Mouse (Mus musculus) right cerebral cortex, postnatal 25 days (tissue): ENCODE measurements at regions not wholly inside any gene's neighbourhood (a gene's known extent, or its start where the extent isn't known, plus 50 kb on each side); places are given as distances from the start of the nearest gene placed in this dataset.
"Not testable (repeated sequence)": the region's sequence is repeated elsewhere in the genome, so short reads cannot be mapped to it uniquely, and the experiment has no call there.

ENCODE experiments used
- DNase-seq: peaks from one replicate; pipeline ENCODE4 v3.0.0; 2022

GRCm38 (mm10) chr14:53682679-53683078 is 571.2 kb downstream of the Dad1 start:
- DNase-seq = not testable (repeated sequence)

- DNase-seq = not testable (repeated sequence)
These were observed 572.6 kb downstream of the Dad1 start for GRCm38 (mm10) chr14:53681320-53681719.

- DNase-seq = peak; percentile 10
These were observed 588.2 kb downstream of the Dad1 start for GRCm38 (mm10) chr14:53665681-53666080.

GRCm38 (mm10) chr14:53662700-53663355 is 591.1 kb downstream of the Dad1 start:
- not testable (repeated sequence) for DNase-seq

- not testable (repeated sequence) for DNase-seq
These were observed 599.2 kb downstream of the Dad1 start for GRCm38 (mm10) chr14:53654669-53655068.

GRCm38 (mm10) chr14:53651061-53651460 is 602.8 kb downstream of the Dad1 start:
- DNase-seq = not testable (repeated sequence)

- not testable (repeated sequence) for DNase-seq
These were observed 604.7 kb downstream of the Dad1 start for GRCm38 (mm10) chr14:53649189-53649588.

GRCm38 (mm10) chr14:53640441-53640840 is 613.5 kb downstream of the Dad1 start:
- not testable (repeated sequence) for DNase-seq

GRCm38 (mm10) chr14:53637664-53638063 is 616.2 kb downstream of the Dad1 start:
- not testable (repeated sequence) for DNase-seq

GRCm38 (mm10) chr14:53635206-53635605 is 618.7 kb downstream of the Dad1 start:
- DNase-seq = not testable (repeated sequence)

- DNase-seq = not testable (repeated sequence)
These were observed 619.5 kb downstream of the Dad1 start for GRCm38 (mm10) chr14:53634320-53634979.

- DNase-seq = not testable (repeated sequence)
These were observed 620.2 kb downstream of the Dad1 start for GRCm38 (mm10) chr14:53633743-53634142.

GRCm38 (mm10) chr14:53621376-53621775 is 632.5 kb downstream of the Dad1 start:
- not testable (repeated sequence) for DNase-seq

GRCm38 (mm10) chr14:53616061-53616460 is 637.8 kb downstream of the Dad1 start:
- not testable (repeated sequence) for DNase-seq

GRCm38 (mm10) chr14:53614341-53614740 is 639.6 kb downstream of the Dad1 start:
- DNase-seq = no peak

GRCm38 (mm10) chr14:53599299-53599698 is 654.6 kb downstream of the Dad1 start:
- not testable (repeated sequence) for DNase-seq

- DNase-seq = not testable (repeated sequence)
These were observed 656.6 kb downstream of the Dad1 start for GRCm38 (mm10) chr14:53597287-53597686.

GRCm38 (mm10) chr14:53590601-53591000 is 663.3 kb downstream of the Dad1 start:
- not testable (repeated sequence) for DNase-seq

GRCm38 (mm10) chr14:53582528-53582927 is 671.4 kb downstream of the Dad1 start:
- DNase-seq = not testable (repeated sequence)

GRCm38 (mm10) chr14:53581734-53582133 is 672.2 kb downstream of the Dad1 start:
- DNase-seq = not testable (repeated sequence)

GRCm38 (mm10) chr14:53576927-53577326 is 677.0 kb downstream of the Dad1 start:
- DNase-seq = not testable (repeated sequence)

GRCm38 (mm10) chr14:53572701-53573100 is 681.2 kb downstream of the Dad1 start:
- DNase-seq = not testable (repeated sequence)

- DNase-seq = no peak
These were observed 691.3 kb downstream of the Dad1 start for GRCm38 (mm10) chr14:53562606-53563005.

GRCm38 (mm10) chr14:53560146-53560545 is 693.8 kb downstream of the Dad1 start:
- DNase-seq = not testable (repeated sequence)
